Mouse (Mus musculus): Measurements from ENCODE around the gene Mtss1l.

- no peak for TF ChIP-seq CTCF (IDR thresholded peaks at IDR 0.05; ENCODE audit: extremely low read depth, insufficient read depth, low read length)
- TF ChIP-seq POLR2A (IDR thresholded peaks at IDR 0.05; ENCODE audit: extremely low read depth, insufficient read depth, low read length), result no peak
Measured at GRCm38 (mm10) chr8:110708429-110708828, 12.8 kb upstream of the Mtss1l start.
